Mouse (Mus musculus) granulocyte monocyte progenitor cell, adult 5-6 weeks (primary cell): ENCODE measurements around the gene Topors. TPM values are rescaled to one million over a fixed set of nuclear protein-coding genes. Genes with fewer than 3 reads are reported as not detected.

Experiments
- ATAC-seq: replicated peaks from 2 replicates; pipeline ENCODE4 v1.8.0; 2016; ENCODE audit warnings: mild to moderate bottlenecking, moderate TSS enrichment, inconsistent platforms; ENCODE audit not compliant: poor library complexity, severe bottlenecking
- total RNA-seq, 2 experiments: library from RNA; stranded (forward) in 1 of 2; stranded (reverse) in 1 of 2; fragments of 200-712, 200-1000 nt in 1 of 2; fragments of >200 nt in 1 of 2; fragmentation: Nextera tagmentation in 1 of 2; gene quantifications; 2 replicates each; pipeline ENCODE4 v1.2.3; 2014 to 2017

Gene Topors
- total RNA-seq, 2 experiments from 2014 or later: 37.2 to 93.1 TPM

DNA sequence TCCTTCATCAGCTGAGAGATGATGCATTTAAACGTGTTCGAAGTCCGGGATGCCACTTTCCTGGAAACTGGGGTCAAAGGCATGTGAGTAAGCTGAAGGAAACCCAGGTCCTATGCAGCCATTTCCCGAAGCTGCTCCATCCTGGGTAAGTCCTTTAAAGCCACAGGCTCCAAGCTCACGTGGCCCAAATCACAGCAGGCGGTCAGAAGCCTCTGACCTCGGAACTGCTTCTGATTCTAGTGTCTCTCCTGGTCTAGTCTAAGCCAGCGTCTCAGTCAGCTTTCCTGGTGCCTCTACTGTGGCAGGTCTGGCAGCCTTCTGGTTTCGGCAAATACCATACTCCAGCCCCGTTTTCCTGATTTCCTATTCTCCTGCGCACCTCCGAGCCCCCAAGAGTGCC lies 49.2 kb downstream of the Topors start:
- no peak for ATAC-seq

- ATAC-seq: peak; percentile 87
Observed at GRCm38 (mm10) chr4:40218382-40218781, 51.3 kb downstream of the Topors start.

DNA sequence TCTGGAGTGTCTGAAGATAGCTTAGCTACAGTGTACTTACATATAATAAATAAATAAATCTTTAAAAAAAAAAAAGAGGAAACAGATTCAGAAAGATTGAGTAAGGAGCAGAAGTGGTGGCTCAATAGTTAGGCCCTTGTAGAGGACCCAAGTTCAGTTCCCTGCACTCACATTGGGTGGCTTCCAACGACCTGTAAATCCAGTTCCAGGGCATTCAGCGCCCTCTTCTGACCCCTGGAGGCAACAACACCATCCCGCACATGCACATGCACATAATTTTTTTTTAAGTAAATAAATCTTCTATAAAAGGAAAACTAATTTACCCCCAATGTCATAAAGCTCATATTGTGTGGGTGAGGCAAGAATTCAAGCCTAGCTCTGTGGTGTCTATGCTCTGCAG lies 51.7 kb downstream of the Topors start:
- ATAC-seq: peak; percentile 79

DNA sequence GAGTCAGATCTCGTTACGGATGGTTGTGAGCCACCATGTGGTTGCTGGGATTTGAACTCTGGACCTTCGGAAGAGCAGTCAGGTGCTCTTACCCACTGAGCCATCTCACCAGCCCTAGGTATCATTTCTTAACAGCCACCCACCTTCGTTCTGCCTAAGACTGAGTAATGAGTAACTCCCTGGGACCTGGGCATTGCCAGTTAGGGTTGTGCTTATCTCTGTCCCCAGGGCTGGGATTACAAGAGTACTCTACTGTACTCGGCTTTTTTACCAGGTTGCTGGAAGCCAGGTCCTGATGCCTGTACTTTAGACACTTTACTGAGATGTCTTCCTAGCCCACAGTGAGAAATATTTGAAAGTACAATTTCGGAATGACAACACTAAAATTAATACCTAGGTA lies 57.5 kb downstream of the Topors start:
- ATAC-seq: no peak

Other genes with a start within 250 kb of the Topors start
- gene Aco1, start 126.8 kb downstream of the Topors start, total RNA-seq (2014; fragmentation: Nextera tagmentation): 20.6 and 30.3 TPM in 2 replicates
- gene Aco1, start 126.8 kb downstream of the Topors start, total RNA-seq (2017): 17.2 and 26.8 TPM in 2 replicates
- gene Ddx58, start 30.0 kb downstream of the Topors start, total RNA-seq (2014; fragmentation: Nextera tagmentation): 9.3 and 14.1 TPM in 2 replicates
- gene Ddx58, start 30.0 kb downstream of the Topors start, total RNA-seq (2017): 5.4 and 10.7 TPM in 2 replicates
- gene Smim27, start 271 bp downstream of the Topors start, total RNA-seq (2014; fragmentation: Nextera tagmentation): 20.5 and 35.3 TPM in 2 replicates
- gene Smim27, start 271 bp downstream of the Topors start, total RNA-seq (2017): 1.4 and 8.9 TPM in 2 replicates
- 158 and 183 TPM in 2 replicates for gene Ndufb6, start 9.6 kb upstream of the Topors start, total RNA-seq (2014; fragmentation: Nextera tagmentation)
- gene Ndufb6, start 9.6 kb upstream of the Topors start, total RNA-seq (2017): 46.9 and 72.7 TPM in 2 replicates
- 1.8 and 2.7 TPM in 2 replicates for gene Tmem215, start 202.3 kb upstream of the Topors start, total RNA-seq (2014; fragmentation: Nextera tagmentation)
- 0.41 and 0.78 TPM in 2 replicates for gene Tmem215, start 202.3 kb upstream of the Topors start, total RNA-seq (2017)